Mouse (Mus musculus): Measurements from ENCODE around the gene Tulp3.
A peak's percentile ranks its signal among the peaks of the same experiment; 100 is the strongest.
"Not testable (repeated sequence)": the region's sequence is repeated elsewhere in the genome, so short reads cannot be mapped to it uniquely, and the experiment has no call there.

The Tulp3 gene

GRCm38 (mm10) chr6:128355726-128356416 is at the start of gene Tulp3:
Gene Tulp3 (minus strand): TSS chr6:128355851.
- DNase-seq (ENCODE audit: low read depth) = peak; percentile 100

DNA sequence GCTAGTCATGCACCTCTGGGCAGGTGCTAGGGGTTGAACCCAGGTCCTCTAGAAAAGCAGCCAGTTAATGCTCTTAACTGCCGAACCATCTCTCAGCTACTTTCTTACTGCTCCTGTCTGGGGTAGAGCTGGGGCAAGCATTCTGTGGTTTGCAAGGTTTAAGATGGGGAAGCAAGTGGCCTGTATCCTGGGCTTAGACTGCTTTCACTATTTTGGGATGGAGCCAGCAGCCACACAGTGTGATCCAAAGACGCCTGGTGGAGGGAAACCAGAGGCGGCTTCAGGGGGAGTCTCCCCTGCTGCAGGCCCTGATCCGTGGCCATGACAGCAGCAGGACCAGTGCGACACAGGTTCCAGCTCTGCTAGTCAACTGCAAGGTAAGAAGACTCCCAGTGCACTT is 49.1 kb upstream of the Tulp3 start:
- DNase-seq (ENCODE audit: low read depth) = no peak

DNA sequence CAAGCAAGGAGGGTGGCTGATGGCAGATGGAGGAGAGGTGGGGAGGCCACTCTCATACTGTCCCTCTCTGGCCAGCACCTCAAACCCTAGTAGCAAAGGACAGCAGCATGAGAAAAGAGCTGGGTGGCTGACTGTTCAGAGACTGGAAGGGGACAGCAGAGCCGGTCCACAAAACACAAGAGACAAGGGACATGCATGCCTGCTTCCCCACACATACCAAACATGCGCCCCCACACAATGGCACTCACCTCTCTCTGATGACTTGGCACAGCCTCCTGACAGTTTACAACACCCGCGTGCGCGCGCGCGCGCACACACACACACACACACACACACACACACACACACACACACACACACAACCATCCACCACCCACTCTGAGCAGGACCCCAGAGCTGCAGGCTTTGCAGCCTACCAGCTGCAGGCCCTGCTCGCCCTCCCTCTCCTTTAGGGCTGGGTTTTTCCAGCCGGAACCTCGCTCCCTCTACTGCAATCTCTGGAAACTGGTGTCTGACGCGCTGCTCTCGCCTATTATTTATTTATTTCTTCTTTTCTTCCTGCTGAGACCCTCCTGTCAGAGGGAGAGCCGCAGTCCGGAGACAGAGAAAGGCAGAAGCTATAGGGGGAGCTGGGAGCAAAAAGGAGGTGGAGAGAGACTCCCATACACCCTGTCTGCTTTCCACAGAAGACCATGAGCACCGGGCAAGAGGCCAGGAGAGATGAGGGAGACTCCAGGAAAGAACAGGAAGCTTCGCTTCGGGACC is 44.0 kb upstream of the Tulp3 start:
- DNase-seq (ENCODE audit: low read depth) = no peak

DNA sequence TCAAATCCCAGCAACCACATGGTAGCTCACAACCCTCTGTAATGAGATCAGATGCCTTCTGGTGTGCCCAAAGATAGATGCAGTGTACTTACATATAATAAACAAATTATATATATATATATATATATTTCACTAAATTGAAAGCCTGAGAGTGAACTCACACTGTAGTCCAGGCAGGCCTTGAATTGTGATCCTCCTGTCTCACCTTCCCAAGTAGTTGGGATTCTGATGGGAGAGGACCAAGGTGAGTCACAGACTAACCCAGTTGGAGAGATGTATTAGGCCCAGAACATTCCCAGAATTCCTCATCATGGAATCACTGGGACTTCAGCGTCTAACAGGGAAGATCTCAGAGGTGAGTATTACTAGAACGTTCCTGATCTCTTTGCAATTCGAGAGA is 43.3 kb upstream of the Tulp3 start, which contains the start of gene Nrip2:
Nrip2 (plus strand) TSS at position 301 of the 400 bp plus-strand sequence.
- no peak for DNase-seq (ENCODE audit: low read depth)

GRCm38 (mm10) chr6:128397574-128398261 is 42.1 kb upstream of the Tulp3 start:
- peak; percentile 72 for DNase-seq (ENCODE audit: low read depth)

- DNase-seq (ENCODE audit: low read depth) = peak; percentile 45
Measured at GRCm38 (mm10) chr6:128390683-128391082, 35.0 kb upstream of the Tulp3 start.

DNA sequence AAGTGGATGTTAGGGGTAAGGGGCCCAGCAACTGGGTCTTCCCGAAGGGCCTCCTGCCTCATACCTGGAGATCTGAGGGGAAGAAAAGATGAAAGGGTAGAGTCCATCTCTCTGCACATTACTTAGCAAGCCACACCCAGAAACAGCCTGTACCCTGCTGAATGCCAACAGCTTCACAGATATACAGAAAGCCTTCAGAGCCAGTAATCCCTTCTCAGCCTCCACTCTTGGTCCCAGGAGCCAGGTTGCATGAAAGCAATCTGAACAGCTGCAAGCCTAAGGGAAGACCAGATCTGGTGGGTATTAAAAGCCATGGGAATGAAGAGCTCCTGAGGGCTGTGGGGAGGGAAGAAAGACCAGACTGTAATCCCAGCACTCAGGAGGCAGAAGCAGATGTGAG is 33.5 kb upstream of the Tulp3 start:
- DNase-seq (ENCODE audit: low read depth) = no peak

- DNase-seq (ENCODE audit: low read depth) = no peak
Measured at GRCm38 (mm10) chr6:128385026-128385425, 29.4 kb upstream of the Tulp3 start.

GRCm38 (mm10) chr6:128383752-128384151 is 28.1 kb upstream of the Tulp3 start:
- no peak for DNase-seq (ENCODE audit: low read depth)

GRCm38 (mm10) chr6:128381254-128381653 is 25.6 kb upstream of the Tulp3 start:
- DNase-seq (ENCODE audit: low read depth) = no peak

DNA sequence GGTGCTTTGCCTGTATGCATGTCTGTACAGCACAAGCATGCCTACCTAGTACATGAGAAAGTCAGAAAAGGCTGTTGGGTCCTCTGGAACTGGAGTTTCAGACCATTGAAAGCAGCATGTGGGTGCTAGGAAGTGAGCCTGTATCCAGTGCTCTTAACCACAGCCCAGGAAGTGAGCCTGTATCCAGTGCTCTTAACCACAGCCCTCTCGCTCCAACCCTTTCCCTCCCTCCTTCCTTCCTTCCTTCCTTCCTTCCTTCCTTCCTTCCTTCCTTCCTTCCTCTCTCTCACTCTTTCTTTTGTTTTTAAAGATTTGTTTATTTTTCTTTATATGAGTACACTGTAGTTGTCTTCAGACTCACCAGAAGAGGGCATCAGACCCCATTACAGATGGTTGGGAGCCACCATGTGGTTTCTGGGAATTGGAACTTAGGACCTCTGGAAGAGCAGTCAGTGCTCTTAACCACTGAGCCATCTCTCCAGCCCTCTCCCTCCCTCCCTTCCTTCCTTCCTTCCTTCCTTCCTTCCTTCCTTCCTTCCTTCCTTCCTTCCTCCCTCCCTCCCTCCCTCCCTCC is 25.0 kb upstream of the Tulp3 start:
- DNase-seq (ENCODE audit: low read depth) = not testable (repeated sequence)

- DNase-seq (ENCODE audit: low read depth) = no peak
Measured at GRCm38 (mm10) chr6:128379636-128380035, 24.0 kb upstream of the Tulp3 start.

- DNase-seq (ENCODE audit: low read depth) = no peak
Measured at GRCm38 (mm10) chr6:128376371-128377085, 20.9 kb upstream of the Tulp3 start.

GRCm38 (mm10) chr6:128375192-128375591 is 19.5 kb upstream of the Tulp3 start, which contains the start of the genes Tex52 and Gm44596:
Gene Tex52 (plus strand): TSS chr6:128375456.
Gene Gm44596 (plus strand): TSS chr6:128375503.
- no peak for DNase-seq (ENCODE audit: low read depth)

- DNase-seq (ENCODE audit: low read depth) = no peak
Measured at GRCm38 (mm10) chr6:128370040-128370439, 14.4 kb upstream of the Tulp3 start.

- DNase-seq (ENCODE audit: low read depth) = peak; percentile 55
Measured at GRCm38 (mm10) chr6:128366466-128366865, 10.8 kb upstream of the Tulp3 start.

- DNase-seq (ENCODE audit: low read depth) = peak; percentile 72
Measured at GRCm38 (mm10) chr6:128364721-128365120, 9.1 kb upstream of the Tulp3 start.

DNA sequence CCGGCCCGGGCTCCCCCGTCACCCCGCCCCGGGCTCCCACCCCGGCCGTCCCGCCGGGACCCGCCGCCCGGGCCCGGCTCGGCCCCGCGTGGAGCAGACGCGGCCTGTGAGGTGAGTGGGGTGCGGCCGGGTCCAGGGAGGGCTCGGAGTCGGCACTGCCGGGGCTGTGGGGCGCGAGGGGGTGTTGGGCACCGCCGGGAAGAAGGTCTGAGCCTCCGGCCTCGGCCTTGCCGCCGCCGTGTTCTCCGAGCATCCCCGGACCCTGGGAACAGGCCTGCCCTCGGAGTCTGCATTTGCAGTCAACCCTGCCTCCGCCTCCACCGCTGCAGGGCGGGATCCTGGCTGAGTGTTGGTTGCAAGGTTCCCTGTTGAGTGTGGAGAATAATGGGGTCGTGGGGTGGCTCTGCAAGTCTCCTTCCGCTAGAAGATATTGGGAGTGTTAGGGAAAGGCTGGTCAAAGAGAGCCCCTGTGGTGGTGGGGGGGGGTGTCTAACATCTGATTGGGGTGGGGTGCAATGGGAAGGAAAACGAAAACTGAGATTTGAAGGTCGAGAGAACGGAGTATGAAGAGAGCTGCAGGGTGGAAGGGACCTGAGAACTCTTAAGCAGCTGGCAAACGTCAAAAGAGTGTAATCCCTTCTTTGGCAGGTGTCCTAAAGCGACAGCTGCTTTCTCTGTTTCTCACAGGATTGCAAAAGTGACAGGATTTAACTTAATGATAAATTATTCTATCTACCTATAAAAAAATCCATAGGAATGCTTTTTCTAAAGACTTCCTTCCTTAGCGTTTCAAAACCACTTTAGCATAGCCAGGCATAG is 7.6 kb upstream of the Tulp3 start:
- DNase-seq (ENCODE audit: low read depth) = peak; percentile 55

DNA sequence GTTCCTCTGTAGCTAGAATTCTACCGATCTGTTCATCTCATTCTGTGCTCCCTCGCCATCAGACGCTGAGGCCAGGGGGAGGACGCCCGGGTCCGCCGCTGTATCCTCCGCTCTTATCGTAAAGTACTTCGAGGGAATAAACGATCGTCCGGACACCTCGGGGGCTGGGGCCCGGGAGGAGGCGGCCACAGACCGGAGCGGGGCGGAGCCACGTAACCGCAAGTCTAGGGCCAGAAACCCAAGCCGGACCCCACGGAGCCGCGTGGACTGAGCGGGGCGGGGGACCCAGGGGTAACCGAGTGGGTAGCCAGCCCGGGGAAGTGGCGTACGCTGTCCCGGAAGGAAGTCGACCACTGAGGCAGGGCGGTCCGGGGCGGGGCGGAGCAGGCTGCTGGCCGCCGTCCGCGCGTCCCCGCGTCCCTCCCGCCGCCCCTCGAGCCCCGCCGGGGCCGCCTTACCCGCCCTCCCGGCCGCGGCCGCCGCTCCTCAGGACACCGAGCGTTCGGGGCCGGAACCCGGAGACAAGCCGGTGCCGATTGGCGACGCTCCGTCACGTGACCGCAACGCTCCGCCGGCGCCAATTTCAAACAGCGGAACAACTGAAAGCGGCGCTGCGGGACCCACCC is 6.8 kb upstream of the Tulp3 start, which contains the start of the genes Rhno1 and Foxm1:
Rhno1 (minus strand) TSS at position 531 of the 626 bp plus-strand sequence.
Foxm1 (plus strand) TSS at position 587 of the 626 bp plus-strand sequence.
- DNase-seq (ENCODE audit: low read depth) = peak; percentile 94

GRCm38 (mm10) chr6:128361901-128362300 is 6.2 kb upstream of the Tulp3 start:
- peak; percentile 26 for DNase-seq (ENCODE audit: low read depth)

Measured in NIH3T3 (cell line).